Mouse (Mus musculus) spleen, adult 12 weeks (tissue): ENCODE results near the gene Tmem127.
"Not testable (repeated sequence)": the region's sequence is repeated elsewhere in the genome, so short reads cannot be mapped to it uniquely, and the experiment has no call there.

Experiments
- DNase-seq: peaks from one replicate; pipeline ENCODE4 v3.0.0; 2022; ENCODE audit warnings: low spot score

The Tmem127 gene

DNA sequence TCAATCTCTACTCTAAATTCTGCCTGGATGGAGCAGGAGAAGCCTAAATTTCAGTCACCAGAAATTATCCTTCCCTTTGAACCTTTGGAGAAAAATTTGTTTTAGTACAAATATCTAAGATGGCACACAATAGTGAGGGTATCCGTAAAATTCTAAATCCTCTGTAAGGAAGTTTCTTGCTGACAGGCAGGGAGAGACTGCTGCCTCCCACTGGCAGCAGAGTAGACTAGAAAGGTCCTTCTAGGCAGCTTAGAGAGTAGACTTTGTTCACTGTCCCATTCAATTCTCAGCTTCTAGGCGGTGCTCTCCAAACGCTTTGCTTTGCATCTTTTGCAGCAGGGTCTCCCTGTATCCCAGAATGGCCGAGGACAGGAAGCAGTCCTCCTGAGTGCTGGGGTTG lies 20.1 kb downstream of the Tmem127 start:
- DNase-seq, result no peak

DNA sequence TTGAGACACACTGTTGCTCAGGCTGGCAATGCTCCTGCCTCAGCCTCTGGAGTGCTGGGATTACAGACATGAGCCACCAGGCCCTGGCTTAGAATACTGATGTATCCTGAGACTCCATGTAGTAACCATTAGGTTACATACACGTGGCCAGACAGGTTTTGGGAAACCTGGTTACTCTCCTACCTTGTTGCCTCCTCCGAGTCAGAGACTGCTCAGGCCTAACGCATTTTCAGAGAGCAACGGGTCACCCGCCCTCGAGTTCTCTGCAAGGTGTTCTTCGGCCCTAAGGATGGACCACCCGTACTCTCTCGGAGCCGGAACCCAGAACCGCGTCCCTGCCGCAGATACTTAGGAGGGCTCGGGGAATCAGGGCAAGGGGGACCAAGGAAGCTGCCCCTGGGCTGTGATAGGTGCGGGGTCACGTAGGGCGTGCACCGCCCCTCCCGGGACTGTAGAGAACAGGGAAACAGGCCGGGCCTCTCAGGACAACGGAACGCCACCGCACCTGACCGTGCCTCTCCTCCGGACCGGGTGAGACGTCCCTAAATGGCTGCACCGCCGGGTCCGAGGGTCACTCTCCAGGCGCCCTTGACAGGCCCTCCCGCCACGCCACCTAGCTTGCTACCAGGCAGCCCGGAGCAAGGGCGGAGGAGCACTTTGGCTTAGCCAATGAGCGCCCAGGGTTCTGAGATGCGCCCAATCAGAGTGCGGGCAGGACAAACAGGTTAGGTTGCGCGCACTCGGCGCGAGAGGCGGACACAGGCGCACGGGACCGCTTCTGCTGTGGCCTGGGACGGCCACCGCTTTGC lies 22.0 kb downstream of the Tmem127 start, which contains the start of gene Stard7:
Stard7 (plus strand) TSS at position 728 of the 809 bp plus-strand sequence.
- peak; percentile 94 for DNase-seq

DNA sequence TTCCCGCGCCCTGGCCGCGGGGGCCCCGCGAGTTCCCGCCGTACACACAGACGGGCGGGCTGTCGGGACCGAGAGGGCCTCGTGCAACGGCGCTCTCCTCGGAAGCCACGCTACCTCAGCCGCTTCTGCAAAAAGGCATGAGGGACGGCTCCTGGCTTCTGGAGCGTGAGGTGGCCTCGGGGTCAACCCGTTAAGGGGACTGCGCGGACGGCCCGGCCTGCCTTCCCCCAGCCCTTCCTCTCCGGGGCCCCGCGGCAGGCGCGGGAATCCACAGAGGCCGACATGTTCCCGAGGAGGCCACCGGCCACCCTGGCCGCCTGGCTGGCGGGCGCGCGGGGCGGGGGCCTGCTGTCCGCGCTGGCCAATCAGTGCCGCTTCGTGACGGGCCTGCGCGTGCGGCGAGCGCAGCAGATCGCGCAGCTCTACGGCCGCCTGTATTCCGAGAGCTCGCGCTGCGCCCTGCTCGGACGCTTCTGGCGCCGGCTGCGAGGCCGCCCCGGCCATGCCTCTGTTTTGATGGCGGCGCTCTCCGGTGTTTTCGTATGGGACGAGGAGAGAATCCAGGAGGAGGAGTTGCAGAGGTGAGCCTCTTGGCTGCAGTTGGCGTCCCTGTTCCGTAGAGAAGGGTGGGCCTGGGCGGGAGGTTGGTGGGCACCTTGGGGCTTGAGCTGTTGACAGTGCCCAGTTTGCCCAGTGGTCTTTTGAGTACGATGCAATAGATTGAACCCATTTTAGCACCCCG lies 22.8 kb downstream of the Tmem127 start:
- DNase-seq, result peak; percentile 81

DNA sequence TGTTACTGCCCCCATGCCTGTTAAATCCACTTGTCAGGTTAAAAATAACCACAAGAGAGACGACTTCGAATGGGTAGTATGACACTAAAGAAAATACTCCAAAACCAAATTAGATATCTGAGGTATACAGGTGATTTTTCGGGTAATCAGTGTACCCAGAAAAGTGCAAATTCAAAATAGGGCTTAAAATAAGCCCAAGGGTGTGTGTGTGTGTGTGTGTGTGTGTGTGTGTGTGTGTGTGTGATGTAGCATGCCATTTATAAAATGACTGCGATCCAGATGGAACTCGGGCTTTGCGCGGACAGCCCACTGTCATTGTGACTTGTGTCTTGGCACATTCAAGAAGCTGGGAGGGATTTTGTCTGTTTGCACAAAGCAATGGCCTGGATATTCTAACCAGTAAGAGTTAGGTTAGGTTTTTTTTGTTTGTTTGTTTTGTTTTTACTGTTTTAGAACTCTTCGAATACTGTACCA lies 23.4 kb downstream of the Tmem127 start:
- DNase-seq, result no peak

DNA sequence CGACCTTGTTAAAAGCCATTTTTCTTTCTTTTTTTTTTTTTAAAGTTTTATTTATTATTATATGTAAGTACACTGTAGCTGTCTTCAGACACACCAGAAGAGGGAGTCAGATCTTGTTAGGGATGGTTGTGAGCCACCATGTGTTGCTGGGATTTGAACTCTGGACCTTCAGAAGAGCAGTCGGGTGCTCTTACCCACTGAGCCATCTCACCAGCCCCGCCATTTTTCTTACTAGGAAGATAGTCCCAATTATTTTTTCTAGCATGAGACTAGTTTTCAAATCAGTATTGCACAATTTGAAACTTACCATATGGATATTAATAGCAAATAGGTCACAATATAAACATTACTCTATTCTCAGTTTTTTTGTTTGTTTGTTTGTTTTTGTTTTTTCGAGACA lies 24.3 kb downstream of the Tmem127 start:
- DNase-seq, result not testable (repeated sequence)

DNA sequence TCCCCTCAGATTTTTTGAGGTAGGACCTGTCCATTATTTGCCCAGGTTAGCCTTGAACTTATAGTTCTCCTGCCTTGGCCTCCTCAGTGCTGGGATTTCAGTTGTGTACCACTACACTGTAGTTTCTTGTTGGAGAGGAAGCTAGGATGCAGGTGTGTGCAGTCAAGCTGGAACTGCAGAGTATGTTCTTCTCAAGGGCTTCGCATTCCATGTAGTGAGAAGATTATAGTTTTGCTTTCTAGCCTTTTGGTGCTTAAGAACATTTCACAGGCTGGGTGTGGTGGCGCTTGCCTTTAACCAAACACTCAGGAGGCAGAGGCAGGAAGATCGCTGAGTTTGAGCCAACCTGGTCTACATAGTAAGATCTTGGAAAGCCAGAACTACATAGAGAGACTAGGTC lies 25.1 kb downstream of the Tmem127 start:
- no peak for DNase-seq

DNA sequence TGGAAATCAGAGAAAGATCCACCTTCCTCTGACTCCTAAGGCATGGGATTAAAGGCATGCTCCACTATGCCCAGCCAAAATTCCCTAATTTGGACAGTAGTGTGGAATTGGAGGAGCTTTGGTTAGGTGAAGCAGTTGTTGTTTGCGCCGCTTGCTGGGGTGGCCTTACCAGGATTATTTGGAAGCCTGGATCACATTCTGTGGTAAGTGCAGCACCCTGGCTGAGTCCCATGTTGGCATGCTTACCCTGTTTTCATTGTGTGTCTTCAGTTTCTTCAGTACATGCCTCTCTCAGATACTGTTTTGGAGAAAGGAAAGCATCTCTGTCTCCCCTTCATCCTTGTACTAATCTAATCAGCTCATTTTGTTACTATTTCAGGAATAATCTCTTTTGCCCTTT lies 26.9 kb downstream of the Tmem127 start:
- DNase-seq, result no peak

DNA sequence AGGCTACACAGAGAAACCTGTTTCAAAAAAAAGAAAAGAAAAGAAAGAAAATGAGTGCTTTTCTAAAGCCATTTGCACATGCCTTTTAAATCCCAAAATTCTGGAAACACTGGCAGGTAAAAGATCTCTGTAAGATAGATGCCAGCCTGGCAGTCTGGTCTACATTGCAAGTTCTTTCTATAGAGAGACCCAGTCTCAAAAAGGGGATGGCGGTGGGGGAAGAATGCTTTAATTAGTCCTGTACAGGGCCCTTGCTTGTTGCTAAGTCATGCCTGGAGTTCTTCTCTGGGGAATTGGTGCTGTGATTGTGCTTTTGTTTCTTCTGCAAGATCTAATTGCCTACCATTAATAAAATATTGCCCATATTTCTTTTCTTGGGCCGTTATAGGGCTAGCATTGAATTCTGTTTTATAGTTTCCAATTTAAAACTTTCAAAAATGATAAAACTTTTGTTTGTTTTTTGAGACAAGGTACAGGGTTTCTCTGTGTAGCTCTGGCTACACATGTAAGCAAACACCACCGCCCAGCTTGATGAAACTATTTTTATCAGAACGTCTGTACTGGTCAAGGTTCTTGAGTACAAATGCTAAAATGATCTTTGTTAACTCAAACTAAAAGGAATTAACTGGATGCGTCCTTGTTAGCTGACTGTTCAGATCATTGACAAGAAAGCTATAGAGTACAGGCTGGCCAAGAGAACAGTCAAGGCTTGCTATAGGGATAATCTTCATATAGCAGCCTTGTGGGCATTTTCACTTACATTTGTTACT lies 28.0 kb downstream of the Tmem127 start:
- DNase-seq, result no peak

DNA sequence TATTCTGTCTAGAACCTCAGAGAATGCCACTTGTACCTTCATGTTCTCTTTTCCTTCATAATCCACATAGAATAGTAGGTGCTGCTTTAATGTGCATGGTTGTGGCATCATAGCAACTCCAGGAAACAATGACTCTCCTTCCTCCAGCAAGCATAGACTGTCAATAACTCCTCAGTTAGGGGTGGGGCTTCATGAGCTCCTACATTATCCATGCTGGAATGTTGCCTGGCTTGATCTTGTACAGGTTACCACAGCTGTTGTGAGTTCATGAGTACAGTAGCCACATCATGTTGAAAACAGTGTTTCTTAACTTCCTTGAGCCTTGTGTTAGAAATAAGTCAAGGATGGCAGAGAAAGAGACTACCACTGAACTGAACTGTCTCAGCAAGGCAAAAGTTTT lies 30.5 kb downstream of the Tmem127 start:
- DNase-seq, result no peak

DNA sequence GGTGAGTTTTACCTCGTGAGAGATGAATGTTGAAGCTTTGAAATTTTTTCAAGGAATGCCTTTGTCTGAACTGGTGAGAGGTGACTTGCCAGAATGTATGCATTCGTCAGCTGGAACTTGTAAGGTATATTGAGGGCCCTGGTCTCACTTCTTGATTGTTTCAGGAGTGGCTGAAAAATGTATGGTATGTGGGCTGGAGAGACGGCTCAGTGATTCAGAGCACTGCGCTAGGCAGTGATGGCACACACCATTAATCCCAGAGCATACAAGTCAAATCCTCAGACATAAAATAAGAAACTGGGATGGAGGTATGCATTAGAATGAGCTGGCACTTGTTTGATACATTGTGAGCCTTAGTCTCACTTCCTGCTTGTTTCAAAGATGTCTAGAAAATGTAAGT lies 44.5 kb downstream of the Tmem127 start:
- DNase-seq, result no peak

DNA sequence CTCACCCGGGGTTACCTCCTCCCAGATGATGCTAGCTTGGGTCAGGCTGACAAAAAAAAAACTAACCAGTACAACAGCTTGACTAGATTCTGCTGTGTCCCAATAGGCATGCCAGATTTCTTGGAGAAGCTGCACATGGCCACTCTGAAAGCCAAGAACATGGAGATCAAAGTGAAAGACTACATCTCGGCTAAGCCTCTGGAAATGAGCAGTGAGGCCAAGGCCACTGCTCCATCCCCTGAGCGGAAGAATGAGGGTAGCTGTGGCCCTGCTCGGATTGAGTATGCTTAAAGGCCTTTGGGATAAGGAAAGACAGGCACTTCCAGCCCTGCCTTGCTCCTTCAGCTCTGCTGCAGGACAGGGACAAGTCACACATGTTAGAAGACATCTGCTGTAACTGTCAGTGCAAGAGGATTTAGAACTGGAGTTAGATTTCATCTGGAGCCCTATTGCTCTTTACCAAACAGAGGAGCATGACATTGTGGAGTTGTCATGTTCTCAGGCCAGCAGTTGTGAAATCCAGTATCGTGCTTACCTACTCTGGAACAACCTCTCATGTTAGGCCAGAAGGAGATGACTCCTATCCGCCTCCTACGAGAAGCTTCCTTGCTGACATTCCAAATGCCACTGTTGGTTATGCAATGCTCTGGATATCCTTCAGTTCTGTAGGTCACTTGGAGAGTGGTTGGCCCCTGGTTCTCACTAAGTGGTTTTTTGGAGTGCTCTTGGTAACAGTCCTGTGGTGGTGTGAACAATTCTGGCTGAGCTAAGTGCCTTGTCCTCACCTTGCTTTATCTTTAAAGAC lies 49.5 kb downstream of the Tmem127 start:
- DNase-seq, result no peak

DNA sequence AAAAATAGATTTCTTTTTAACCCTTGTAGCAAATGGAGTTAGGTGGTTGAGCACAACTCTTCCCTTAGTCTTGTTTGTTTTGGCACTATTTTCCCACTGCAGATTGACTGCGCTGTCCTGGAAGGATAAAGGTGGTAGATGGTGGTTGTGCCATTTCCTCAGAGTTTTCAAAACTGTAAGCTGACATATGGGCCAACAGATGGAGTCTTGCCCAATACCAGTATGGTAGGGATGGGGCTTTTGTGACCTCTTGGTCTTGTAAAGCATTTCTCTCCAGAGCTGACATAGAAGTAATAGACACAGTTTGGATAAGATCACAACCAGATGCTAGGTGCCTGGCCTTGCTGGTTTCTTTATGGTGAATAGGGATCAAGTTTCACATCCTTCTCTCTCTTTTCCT lies 50.3 kb downstream of the Tmem127 start:
- no peak for DNase-seq

DNA sequence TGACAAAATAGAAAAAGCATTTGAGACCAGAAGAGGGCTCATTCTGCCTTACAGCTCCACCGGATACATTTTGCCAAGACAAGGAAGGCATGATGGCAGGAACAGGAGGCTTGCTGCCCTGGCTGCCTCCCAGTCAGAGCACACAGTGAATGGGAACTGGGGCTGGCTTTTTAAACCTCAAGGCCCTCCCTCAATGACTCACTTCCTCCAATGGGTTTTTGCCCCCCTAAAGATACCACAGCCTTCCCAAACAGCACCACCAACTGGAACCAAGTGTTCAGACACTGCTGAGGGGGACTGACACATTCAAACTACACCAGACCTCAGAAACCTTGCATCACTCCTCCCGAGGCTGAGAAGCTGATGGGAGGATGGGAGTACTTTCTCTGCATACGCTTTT lies 53.0 kb downstream of the Tmem127 start:
- DNase-seq, result no peak

DNA sequence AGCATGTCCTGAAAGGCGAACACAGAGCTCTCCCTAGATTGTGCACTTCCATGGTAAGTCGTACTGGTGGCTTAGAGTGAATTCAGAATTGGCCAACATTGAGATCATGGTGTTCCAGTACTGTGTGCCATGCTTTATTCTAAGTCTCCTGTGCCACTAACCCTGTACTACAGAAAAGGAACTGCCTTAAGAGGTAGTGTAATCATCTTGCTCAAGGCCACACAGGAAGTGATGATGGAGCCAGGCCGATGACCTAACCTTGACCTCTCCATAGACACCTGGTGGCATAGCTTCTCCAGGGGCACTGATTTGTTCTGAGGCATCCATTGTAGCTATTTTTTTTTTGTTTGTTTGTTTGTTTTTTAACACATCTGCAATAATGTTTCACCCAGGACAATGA lies 54.2 kb downstream of the Tmem127 start:
- no peak for DNase-seq

DNA sequence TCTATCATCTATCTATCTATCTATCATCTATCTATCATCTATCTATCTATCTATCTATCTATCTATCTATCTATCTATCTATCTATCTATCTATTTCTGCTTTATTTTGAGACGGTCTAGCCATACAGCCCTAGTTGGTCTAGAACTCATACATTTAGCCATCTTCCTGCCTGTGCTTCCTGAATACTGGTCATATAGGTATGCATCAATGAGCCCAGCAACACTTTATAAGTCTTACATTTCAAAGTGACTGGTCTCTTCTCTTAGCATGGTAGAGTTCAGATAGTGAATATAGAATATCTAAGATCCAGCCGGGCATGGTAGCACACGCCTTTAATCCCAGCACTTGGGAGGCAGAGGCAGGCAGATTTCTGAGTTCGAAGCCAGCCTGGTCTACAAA lies 56.5 kb downstream of the Tmem127 start:
- DNase-seq, result not testable (repeated sequence)

DNA sequence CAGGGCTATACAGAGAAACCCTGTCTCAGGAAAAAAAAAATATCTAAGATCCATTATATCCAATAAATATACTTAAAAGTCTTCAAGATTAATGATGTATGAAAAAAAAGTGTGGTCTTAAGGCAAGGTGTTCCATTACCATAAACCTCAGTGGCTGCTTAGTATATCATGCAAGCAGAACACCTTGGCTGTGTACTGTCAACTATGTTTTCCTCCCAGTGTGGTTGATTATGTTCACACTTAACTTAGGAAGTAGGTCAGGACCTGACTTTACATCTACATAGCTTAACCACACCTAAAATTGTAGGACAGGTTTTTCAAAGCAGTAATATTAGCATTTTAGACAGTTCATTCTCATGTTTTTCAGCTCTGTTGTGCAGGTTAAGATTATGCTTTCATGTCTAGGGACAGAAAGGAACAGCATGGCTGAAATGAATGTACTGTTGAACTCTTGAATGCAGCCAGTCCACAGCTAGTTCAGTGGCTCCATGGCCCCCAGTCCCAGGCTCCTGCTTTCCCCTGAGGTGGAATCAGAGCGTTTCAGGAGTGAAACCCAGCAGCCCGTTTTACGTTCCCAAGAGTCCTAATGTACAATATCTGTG lies 57.0 kb downstream of the Tmem127 start:
- no peak for DNase-seq

DNA sequence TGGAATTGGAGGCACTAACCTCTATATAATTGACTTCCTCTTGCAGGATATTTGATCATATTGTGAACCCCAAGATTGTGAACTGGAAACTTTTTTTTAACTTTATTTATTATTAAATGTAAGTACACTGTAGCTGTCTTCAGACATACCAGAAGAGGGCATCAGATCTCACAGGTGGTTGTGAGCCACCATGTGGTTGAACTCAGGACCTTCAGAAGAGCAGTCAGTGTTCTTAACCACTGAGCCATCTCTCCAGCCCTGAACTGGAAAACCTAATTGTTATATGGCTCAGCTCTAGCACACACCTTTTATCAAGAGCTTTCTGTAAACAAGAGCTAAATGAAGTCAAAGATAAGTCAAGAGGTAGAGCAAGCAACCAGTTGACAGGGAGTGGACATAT lies 58.4 kb downstream of the Tmem127 start:
- no peak for DNase-seq

DNA sequence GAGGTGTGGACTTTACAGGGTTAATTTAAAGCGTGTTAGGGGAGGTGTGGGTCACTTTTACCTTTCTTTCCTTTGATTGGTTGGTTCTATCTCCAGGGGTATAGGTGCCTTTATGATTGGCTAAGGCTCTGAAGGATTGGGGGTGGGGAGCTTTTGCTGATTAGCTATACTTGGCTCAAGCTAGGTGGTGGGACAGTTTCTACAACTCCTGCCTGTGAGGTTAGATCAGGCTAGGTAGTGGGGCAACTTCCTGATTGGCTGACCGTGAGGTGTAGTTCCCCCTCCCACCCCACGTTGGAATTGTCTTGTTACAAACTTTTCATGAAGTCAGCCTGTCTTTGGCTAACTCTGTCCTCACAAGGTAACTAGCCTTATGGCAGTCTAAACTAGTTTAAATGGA lies 59.5 kb downstream of the Tmem127 start:
- no peak for DNase-seq

DNA sequence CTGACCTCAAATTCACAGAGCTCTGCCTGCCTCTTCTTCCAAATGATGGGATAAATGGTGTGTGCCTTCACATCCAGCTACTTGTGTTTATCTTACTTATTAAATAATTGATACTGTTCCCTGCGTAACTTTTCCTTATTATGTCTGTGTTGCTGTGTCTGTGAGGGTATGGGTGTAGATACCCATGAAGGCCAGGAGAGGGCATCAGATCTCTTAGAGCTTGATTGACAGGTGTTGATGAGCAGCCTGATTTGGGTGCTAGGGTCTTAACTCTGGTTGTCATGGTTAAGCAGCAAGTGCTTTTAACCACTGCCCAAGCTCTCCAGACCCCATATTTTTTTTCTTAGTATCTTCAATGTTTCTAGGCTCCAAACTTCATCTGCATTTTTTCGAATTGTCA lies 61.0 kb downstream of the Tmem127 start:
- no peak for DNase-seq

DNA sequence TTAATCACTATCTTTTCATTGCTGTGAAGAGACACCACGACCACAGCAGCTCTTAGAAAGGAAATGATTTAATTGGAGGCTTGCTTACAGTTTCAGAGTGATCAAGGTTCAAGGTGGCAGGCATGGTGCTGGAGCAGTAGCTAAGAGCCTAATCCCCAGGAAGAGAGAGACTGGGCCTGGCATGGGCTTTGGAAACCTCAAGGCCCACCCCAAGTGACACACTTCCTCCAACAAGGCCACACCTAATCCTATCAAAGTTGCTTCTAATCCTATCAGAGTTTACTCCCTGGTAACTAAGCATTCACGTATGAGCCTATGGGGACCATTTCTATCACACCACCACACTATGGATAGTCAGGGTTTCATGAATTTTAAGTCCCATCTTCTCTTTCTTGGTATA lies 62.5 kb downstream of the Tmem127 start:
- no peak for DNase-seq

DNA sequence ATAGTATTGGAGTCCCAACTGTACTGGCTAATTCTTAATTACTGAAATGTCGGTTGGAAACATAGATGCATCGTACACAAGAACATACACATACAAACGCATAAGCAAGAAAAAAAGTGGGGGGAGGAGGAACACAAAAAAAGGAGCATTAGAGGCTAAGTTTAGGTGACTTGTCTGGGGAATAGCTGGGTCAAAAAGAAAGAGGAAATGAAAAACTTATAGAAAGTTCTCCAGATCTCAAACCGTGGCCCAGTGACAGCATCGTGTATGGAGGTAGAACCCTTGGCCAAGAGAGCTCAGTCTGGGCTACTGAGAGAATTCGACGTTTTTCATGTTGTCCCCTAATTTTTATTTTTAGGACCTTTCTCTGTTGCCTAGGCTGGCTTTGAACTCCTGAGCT lies 63.0 kb downstream of the Tmem127 start:
- DNase-seq, result no peak
